Mouse (Mus musculus) cerebellum, adult (tissue): Measurements from ENCODE around the gene Ccdc7a.
"Not testable (repeated sequence)": the region's sequence is repeated elsewhere in the genome, so short reads cannot be mapped to it uniquely, and the experiment has no call there.

Experiments
- ATAC-seq: cut with Nextera tagmentation; 2 replicates; pipeline ENCODE4 v1.9.2; 2017; ENCODE audit warnings: mild to moderate bottlenecking, moderate library complexity, mixed read lengths; ENCODE audit not compliant: insufficient number of reproducible peaks, low FRiP score, low TSS enrichment

Ccdc7a gene

DNA sequence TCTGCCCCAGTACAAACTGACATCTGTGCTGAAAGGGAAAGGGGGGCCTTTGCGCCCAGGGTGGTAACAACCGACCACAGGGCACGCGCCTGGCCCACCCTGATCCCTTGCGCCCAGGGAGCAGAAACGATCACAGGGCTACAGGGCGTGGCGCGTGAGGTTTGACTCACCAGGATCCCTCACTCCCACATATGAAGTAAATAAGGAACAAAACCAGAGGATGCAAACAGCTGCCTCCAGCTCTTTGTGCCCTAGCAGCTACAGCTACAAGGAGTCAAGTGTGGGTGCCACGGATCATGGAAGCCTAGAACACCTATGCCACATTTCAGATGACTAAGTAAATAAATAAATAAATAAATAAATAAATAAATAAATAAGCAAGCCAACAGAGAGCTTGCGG lies at the start of gene Ccdc7a:
Gene Ccdc7a (minus strand): TSS at position 101 of the 400 bp plus-strand sequence.
- ATAC-seq = not testable (repeated sequence)

DNA sequence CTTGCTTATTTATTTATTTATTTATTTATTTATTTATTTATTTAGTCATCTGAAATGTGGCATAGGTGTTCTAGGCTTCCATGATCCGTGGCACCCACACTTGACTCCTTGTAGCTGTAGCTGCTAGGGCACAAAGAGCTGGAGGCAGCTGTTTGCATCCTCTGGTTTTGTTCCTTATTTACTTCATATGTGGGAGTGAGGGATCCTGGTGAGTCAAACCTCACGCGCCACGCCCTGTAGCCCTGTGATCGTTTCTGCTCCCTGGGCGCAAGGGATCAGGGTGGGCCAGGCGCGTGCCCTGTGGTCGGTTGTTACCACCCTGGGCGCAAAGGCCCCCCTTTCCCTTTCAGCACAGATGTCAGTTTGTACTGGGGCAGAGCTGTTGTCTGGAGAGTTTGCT lies 1.5 kb upstream of the Ccdc7a start, which contains the start of gene Ccdc7b:
Gene Ccdc7b (plus strand): TSS at position 301 of the 400 bp plus-strand sequence.
- not testable (repeated sequence) for ATAC-seq

DNA sequence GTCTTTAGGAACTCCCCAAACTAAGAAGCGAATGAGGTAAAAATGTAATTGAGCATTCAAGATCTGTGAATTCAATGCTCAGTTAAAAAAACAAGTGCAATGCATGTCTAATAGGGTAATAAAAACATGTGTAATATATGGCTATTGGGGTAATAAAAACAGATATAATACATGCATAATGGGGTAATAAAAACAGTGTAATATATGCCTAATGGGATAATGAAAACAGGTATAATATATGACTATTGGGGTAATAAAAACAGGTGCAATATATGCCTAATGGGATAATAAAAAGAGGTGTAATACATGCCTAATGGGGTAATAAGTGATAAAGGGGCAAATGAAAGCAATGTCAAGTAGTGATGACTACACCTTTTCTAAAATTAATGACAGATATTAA lies 73.9 kb downstream of the Ccdc7a start:
- ATAC-seq = no peak

DNA sequence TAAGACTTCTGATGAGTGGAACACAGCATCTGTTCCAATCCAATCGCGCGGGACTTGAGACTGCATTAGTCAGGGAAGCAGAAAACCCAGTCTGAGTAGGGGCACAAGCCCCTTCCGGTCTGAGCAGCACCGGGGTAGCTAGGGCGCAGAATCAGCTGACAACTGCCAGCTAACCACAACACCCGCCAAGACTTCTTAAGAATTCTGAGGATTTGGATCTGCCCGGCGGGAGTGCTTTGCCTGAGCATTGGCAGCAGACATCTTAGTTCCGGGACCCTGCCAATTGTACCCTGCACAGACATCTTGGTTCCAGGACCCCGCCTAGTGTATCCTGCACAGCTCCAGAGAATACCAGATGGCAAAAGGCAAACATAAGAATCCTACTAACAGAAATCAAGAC lies 116.4 kb downstream of the Ccdc7a start:
- not testable (repeated sequence) for ATAC-seq

DNA sequence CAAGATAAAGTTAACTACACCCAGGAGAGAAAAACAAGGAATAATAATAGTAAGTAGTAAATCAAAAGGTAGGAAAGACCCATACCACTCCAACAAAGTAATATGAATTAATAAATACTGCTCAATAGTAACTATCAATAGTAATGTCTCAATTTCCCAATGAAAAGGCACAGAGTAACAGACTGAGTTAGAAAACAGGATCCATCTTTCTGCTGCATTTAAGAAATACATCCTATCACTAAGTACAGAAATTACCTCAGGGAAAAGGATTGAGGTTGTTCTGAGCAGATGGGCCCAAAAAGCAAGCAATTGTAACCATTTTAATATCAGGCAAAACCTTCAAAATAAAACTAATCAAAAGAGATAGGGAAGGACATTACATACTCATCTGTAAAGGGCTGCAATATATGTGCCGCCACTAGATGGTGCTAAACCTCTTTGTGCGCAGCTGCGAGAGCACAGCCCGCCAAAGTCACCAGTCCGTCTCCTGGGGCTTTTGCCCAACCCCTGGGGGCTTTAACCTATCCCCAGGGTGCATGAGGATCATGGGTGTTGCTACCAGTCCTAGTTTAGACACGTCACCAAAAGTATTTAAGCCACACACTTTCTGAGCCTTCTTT lies 124.2 kb downstream of the Ccdc7a start:
- not testable (repeated sequence) for ATAC-seq

DNA sequence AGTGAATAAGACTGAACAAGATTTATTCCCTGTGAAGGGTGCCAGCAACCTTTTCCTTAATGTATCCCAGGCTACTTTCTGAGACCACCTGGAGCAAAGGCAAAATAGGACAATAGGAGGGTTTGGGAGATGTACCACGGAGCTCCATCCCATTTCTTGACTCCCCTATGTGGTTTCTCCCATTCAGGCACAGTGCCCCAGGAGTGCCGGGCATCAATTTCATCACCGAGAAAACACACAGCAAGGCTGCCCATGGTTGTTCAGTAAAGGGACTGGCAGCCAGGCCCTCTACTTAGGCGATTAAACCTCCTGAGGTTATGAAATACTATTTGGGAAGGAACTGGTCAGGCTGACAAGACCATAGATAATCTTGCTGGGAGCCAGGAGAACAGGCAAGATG lies 131.9 kb downstream of the Ccdc7a start:
- ATAC-seq = no peak

- no peak for ATAC-seq
Observed at GRCm38 (mm10) chr8:128882719-128883118, 182.6 kb downstream of the Ccdc7a start.

DNA sequence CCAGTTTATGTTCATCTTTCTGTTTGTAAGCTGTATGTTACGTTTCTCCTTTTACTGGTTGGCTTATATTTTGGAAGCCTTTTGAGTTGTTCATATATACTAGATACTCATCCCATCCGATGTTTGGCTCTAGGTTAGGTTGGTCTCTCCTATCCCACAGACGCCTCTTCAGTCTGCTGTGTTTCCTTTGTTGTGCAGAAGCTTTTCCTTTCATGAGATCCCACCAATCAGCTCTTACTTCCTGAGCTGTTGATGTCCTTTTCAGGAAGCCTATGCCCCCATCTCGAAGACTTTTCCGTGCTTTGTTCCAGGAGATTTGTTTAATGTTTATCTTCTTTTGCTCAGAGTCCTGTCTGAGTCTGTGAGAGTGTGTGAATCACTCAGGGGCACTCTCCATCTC lies 221.6 kb downstream of the Ccdc7a start:
- ATAC-seq = no peak

DNA sequence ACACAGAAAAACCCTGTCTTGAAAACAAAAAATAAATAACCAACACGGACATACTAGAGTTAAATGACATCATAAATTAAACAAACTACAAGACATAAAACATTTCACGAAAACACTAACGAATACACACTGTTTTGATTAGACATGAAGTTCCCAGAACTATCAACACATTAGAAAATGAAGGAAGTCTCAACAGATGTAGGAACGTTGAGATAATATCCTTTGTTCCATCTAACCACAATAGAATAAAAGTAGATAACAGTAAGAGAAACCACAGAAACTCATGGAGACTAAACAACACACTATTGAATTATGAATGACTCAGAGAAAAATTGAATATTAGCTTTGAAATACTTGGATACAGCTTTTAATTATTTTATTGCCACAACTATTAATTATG lies 252.8 kb downstream of the Ccdc7a start:
- ATAC-seq = no peak

DNA sequence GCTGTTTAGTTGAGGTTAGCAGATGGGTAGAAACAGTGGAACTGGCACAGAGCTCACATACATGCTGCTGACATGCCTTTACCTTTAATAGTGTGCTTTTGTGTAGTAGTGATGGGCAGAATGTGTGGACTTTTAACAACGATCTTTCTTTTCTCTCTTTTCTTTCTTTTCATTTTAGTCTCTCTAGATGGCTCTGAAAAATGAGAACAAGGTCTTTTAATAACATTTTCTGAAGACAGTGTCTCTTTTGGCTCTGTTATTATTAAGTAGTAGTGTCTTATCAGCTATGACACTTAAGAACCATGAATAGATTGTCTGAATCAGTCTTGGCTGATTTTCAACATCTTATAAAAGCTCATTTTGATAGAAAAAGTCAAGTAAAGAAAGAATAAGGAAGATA lies 266.7 kb downstream of the Ccdc7a start, which contains the start of gene Gm3952:
Gene Gm3952 (minus strand): TSS at position 101 of the 400 bp plus-strand sequence.
- no peak for ATAC-seq

DNA sequence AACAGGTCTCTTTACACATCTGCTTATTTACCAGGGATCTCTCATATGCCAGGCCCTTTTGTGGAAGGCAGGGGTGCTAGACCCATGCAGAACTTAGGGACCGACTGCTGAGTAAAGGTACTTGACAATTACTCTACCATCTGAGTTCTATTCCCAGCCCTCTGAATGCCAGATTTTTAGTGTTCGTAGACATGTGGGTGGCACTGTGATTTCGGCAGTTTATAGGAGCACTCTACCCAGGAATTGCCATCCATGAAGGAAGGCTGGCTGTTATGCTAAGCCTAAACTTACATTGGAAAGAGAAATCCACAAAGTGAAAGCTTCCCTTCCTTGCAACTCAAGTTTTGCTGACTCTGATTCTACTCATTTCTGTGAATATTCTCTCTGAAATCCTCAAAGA lies 329.6 kb downstream of the Ccdc7a start:
- no peak for ATAC-seq

GRCm38 (mm10) chr8:128734118-128734517 lies 331.2 kb downstream of the Ccdc7a start:
- ATAC-seq = no peak

DNA sequence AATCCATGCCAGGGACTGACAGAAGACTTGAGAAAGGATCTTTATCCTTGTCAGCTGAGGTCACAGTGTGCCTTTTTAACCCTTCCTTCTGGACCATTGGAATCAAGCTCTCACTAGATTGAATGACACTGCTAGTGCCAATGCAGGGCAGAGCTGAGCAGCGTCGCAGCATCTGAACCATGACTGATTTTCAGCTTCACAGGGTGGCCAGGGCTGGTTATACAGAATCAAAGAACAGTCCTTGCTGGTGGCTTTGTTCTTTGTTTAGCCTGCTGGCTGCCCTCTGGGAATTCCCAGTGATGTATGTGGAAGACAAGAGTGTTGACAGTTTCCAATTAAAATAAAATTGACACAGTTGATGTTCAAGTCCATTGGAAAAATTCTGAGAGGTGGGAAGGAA lies 333.1 kb downstream of the Ccdc7a start:
- no peak for ATAC-seq

DNA sequence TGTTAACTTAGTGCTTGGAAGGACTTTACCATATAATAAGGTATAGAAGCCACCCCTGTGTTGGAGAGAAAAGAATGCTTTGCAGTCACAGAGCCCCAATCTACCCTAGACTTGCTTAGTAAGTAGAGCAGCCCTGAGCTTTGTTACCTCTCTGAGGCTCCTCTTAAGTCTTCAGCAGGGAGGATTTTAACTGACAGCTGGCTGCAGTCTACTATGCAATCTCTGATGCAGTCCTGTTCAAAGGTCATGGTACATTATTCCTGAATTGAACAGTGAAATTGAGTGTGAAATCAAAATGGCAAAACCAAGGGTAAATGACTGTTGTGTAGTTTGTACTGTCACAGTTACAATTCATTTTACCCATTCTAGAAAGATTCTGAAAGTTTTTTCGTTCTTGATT lies 338.1 kb downstream of the Ccdc7a start:
- no peak for ATAC-seq

DNA sequence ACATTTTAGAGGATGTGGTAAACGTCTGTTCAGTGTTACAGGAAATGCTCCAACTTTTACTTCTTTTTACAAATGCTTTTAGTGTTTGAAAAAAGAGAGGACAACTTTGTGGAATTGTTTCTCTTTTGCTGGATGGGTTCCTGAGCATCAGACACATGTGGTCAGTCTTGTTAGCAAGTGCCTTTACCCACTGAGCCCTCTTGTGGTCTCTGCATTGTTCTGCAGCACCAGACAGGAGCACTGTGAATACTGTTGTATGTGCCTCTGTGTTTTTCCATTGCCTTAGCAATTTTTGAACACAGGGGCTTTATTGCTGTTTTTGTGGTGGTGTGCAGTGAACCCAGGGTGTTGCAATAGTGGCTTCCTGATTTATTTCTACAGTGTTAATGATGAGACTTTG lies 340.5 kb downstream of the Ccdc7a start:
- no peak for ATAC-seq

DNA sequence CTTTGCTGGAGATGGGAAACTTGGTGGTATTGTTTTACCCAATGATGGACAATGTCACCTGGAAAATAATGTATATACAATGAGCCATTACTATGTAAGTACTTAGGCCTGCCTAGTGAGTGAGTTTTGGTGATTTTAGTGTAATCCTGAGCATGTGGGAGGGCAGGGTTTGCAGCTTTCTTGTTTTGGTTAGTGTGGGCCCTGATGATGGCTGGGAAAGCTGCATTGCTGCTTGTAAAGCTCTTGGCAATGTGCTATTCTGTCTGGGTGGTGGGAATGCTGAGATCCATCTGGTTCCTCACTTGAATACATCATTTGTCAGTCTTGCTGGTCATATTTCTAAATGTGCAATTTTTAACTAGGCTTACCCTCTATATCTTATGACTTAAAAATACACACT lies 349.1 kb downstream of the Ccdc7a start:
- ATAC-seq = no peak

DNA sequence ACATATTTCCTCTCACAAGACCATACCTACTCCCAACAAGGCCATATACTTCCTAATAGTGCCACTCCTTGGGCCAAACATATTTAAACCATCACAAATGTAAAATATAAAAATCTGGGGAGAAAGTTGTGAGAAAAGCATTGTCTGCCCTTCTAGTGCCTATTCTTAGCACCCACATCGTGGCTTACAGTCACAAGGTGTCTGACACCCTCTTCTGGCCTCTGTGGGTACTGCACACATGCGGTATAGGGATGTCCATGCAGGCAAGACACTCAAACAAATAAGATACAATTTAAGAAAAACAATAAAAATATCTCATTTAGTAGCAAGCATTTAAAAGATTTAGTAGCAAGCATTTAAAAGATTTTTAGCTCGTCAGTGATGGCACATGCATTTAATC lies 356.1 kb downstream of the Ccdc7a start:
- 0 out of 2 replicates have a peak, but pooled peaks have one; percentile 49 for ATAC-seq

- no peak for ATAC-seq
Observed at GRCm38 (mm10) chr8:128704836-128705235, 360.5 kb downstream of the Ccdc7a start.

DNA sequence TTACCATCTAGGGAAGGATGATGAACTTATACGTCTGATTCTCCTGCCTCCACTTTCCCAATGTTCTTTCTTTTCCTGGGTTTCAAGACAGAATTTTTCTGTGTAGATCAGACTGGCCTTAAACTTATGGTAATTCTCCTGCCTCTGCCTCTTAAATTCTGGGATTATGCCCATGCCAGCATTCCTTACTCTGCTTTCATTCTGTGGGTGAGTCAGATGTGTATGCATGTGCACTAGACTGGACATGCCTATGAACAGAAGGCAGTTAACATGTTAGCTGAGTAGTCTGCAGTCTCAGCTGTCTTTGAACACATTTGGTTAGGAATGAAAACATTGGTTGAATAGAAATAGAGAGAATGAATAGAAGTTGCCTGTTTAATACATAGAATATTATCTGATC lies 360.9 kb downstream of the Ccdc7a start:
- no peak for ATAC-seq

DNA sequence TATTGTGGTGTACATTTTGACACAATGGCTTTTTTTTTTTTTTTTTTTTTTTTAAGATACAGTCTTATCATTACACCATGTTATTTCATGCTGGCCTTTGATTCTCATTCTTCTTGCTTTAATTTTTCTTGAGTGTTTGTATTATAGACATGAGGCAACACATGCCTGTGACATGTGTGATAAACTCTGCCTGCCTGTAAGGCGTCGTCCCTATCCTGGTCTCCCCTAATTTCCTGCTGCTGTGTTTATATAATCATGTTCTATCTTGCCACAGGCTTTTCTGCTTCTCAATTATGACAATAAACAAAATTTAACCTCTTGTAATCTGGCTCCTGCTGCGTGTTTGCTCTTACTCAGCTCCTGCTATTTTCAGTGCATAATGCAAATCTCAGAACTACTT lies 367.4 kb downstream of the Ccdc7a start:
- ATAC-seq = no peak

GRCm38 (mm10) chr8:128696701-128697397 lies 368.5 kb downstream of the Ccdc7a start:
- ATAC-seq = no peak

DNA sequence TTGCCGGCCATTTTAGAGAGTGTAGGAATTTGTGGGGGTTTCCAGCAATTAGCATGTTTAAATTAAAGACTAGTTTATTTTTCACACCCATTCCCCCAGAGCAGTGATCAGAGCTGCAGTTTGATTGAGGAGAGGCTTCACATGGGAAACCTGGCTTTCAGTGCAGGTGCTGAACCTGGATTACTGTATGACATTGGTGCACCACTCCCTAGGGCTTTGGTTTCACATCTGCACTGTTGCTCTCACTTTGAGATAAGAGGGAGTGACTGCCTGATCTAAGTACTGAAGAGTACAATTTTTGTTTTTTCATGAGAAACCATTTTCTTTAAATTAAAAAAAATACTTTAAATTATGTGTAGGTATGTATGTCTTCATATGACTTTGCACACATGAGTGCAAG lies 375.3 kb downstream of the Ccdc7a start:
- no peak for ATAC-seq
